Mouse (Mus musculus) limb, embryonic 14.5 days (tissue): Measurements from ENCODE around the gene Irf4. TPM values are rescaled to one million over a fixed set of nuclear protein-coding genes. Genes with fewer than 3 reads are reported as not detected.

Experiments
- ATAC-seq: fragments of 200-750 bp; cut with Nextera tagmentation; 2 replicates; pipeline ENCODE4 v1.8.0; 2017; ENCODE audit warnings: low read depth, moderate number of reproducible peaks, moderate TSS enrichment; ENCODE audit not compliant: low FRiP score
- DNase-seq: peaks from one replicate; pipeline ENCODE4 v3.0.0-alpha.2; 2015; ENCODE audit warnings: low spot score
- H3K27ac ChIP-seq: fragments of 300-500 bp; sonication (generic); replicated peaks from 2 replicates; pipeline ENCODE4 v1.5.1; 2014; ENCODE audit warnings: low read depth, mild to moderate bottlenecking, low read length, moderate library complexity, mixed read lengths
- H3K27me3 ChIP-seq: fragments of 300-500 bp; sonication (generic); 2 replicates; pipeline ENCODE4 v1.6.1; 2014; ENCODE audit warnings: low read length, mixed read lengths; ENCODE audit not compliant: control insufficient read depth, insufficient read depth
- H3K36me3 ChIP-seq: fragments of 300-500 bp; sonication (generic); 2 replicates; pipeline ENCODE4 v1.6.1; 2014; ENCODE audit warnings: mild to moderate bottlenecking, low read length, moderate library complexity, mixed read lengths; ENCODE audit not compliant: control insufficient read depth, insufficient read depth
- H3K4me1 ChIP-seq: fragments of 300-500 bp; sonication (generic); 2 replicates; pipeline ENCODE4 v1.6.1; 2014; ENCODE audit warnings: antibody characterized with exemption, low read length, mixed read lengths; ENCODE audit not compliant: control insufficient read depth, insufficient read depth
- H3K4me2 ChIP-seq: fragments of 300-500 bp; sonication (generic); replicated peaks from 2 replicates; pipeline ENCODE4 v1.6.1; 2014; ENCODE audit warnings: low read depth, mild to moderate bottlenecking, low read length, moderate library complexity; ENCODE audit not compliant: severe bottlenecking
- H3K4me3 ChIP-seq: fragments of 300-500 bp; sonication (generic); replicated peaks from 2 replicates; pipeline ENCODE4 v1.5.1; 2014; ENCODE audit warnings: low read length
- H3K9ac ChIP-seq: fragments of 300-500 bp; sonication (generic); 2 replicates; pipeline ENCODE4 v1.6.1; 2014; ENCODE audit warnings: mild to moderate bottlenecking, low read depth, low read length, moderate library complexity; ENCODE audit not compliant: severe bottlenecking
- H3K9me3 ChIP-seq: fragments of 300-500 bp; sonication (generic); 2 replicates; pipeline ENCODE4 v1.6.1; 2016; ENCODE audit warnings: low read length; ENCODE audit not compliant: control insufficient read depth
- POLR2A ChIP-seq: fragments of 200-500 bp; IDR thresholded peaks from 2 replicates; pipeline ENCODE4 v1.8.0; 2012; ENCODE audit warnings: inconsistent platforms, mild to moderate bottlenecking, moderate library complexity, borderline replicate concordance; ENCODE audit not compliant: insufficient read depth, insufficient read length; ENCODE audit errors: extremely low read depth
- WGBS: fragments of 180-500 bp; shearing (Covaris S2); extraction: QIAGEN DNeasy Blood & Tissue Kit; methylation state at CpG from one replicate; pipeline ENCODE4 v1.1.7; 2014; 5-methylcytosine and 5-hydroxymethylcytosine counted together
- polyA plus RNA-seq, 2 experiments: library from polyadenylated mRNA; depleted of rRNA in 1 of 2; stranded (reverse) in 1 of 2; unstranded in 1 of 2; fragments of >200 nt; fragmentation: Nextera tagmentation in 1 of 2; extraction: Ambion mirVana in 1 of 2; gene quantifications; 2 replicates each; pipeline versions ENCODE4 v1.2.1 to v1.2.3; 2012 to 2014

Gene Irf4
- polyA plus RNA-seq, 2 experiments: 0.29 to 0.34 TPM

- 88% methylated on average over 4 of the region's 4 CpGs for WGBS
- H3K9me3 ChIP-seq: no peaks in the 10 kb centered on the region
- ATAC-seq: no peak
Measured at GRCm38 (mm10) chr13:30785423-30786040, 36.5 kb downstream of the Irf4 start.

GRCm38 (mm10) chr13:30786235-30787035, 37.4 kb downstream of the Irf4 start:
- no peaks in the 10 kb centered on the region for H3K27me3 ChIP-seq
- no peak overlapping the region for H3K27ac ChIP-seq
- ATAC-seq: no peak
- no peak overlapping the region for H3K4me3 ChIP-seq
- H3K9ac ChIP-seq: no peak overlapping the region
- no peaks in the 10 kb centered on the region for H3K9me3 ChIP-seq
- TF ChIP-seq POLR2A: no peak
- H3K4me1 ChIP-seq: 0 out of 2 replicates have a peak, but pooled peaks cover 9% of the 10 kb centered on the region
- H3K36me3 ChIP-seq: no peaks in the 10 kb centered on the region
- no peak overlapping the region for H3K4me2 ChIP-seq
- no peak for DNase-seq
- WGBS: 66% methylated on average over 5 of the region's 5 CpGs

More at GRCm38 (mm10) chr13:30785423-30786040, 36.5 kb downstream of the Irf4 start:
- Histone ChIP-seq H3K4me3 (no peak overlapping the region), H3K36me3 (no peaks in the 10 kb centered on the region), H3K4me1 (0 out of 2 replicates have a peak, but pooled peaks cover 9% of the 10 kb centered on the region), H3K4me2 (no peak overlapping the region), H3K9ac (no peak overlapping the region), H3K27ac (no peak overlapping the region), H3K27me3 (no peaks in the 10 kb centered on the region)
- TF ChIP-seq POLR2A: no peak
- no peak for DNase-seq

GRCm38 (mm10) chr13:30787036-30787320, 38.0 kb downstream of the Irf4 start:
- Histone ChIP-seq H3K36me3 (no peaks in the 10 kb centered on the region), H3K9me3 (no peaks in the 10 kb centered on the region), H3K4me3 (no peak overlapping the region), H3K27me3 (no peaks in the 10 kb centered on the region), H3K9ac (no peak overlapping the region), H3K4me2 (no peak overlapping the region), H3K4me1 (0 out of 2 replicates have a peak, but pooled peaks cover 9% of the 10 kb centered on the region), H3K27ac (no peak overlapping the region)
- DNase-seq (no peak), ATAC-seq (no peak)
- 94% methylated on average over 2 of the region's 2 CpGs for WGBS
- no peak for TF ChIP-seq POLR2A

GRCm38 (mm10) chr13:30787556-30787955, 38.5 kb downstream of the Irf4 start:
- H3K36me3 ChIP-seq: no peaks in the 10 kb centered on the region
- 0 out of 2 replicates have a peak, but pooled peaks cover 3% of the 10 kb centered on the region for H3K4me1 ChIP-seq
- H3K9me3 ChIP-seq: no peaks in the 10 kb centered on the region
- H3K27ac ChIP-seq: no peak overlapping the region
- H3K4me2 ChIP-seq: no peak overlapping the region
- H3K4me3 ChIP-seq: no peak overlapping the region
- 90% methylated on average over 2 of the region's 2 CpGs for WGBS
- ATAC-seq (no peak), DNase-seq (no peak)
- H3K9ac ChIP-seq: no peak overlapping the region
- no peak for TF ChIP-seq POLR2A
- H3K27me3 ChIP-seq: no peaks in the 10 kb centered on the region

- Histone ChIP-seq H3K4me1 (no peaks in the 10 kb centered on the region), H3K27me3 (no peaks in the 10 kb centered on the region), H3K4me3 (no peak overlapping the region), H3K9ac (no peak overlapping the region), H3K27ac (no peak overlapping the region), H3K9me3 (no peaks in the 10 kb centered on the region), H3K4me2 (no peak overlapping the region), H3K36me3 (no peaks in the 10 kb centered on the region)
- 83% methylated on average over 4 of the region's 4 CpGs for whole genome bisulfite sequencing
- TF ChIP-seq POLR2A: no peak
- no peak for DNase-seq
- no peak for ATAC-seq
Measured at GRCm38 (mm10) chr13:30787960-30788359, 38.9 kb downstream of the Irf4 start.
